Comparison of ENCODE assay signal across 8 mouse cellular contexts in the genomic region with DNA sequence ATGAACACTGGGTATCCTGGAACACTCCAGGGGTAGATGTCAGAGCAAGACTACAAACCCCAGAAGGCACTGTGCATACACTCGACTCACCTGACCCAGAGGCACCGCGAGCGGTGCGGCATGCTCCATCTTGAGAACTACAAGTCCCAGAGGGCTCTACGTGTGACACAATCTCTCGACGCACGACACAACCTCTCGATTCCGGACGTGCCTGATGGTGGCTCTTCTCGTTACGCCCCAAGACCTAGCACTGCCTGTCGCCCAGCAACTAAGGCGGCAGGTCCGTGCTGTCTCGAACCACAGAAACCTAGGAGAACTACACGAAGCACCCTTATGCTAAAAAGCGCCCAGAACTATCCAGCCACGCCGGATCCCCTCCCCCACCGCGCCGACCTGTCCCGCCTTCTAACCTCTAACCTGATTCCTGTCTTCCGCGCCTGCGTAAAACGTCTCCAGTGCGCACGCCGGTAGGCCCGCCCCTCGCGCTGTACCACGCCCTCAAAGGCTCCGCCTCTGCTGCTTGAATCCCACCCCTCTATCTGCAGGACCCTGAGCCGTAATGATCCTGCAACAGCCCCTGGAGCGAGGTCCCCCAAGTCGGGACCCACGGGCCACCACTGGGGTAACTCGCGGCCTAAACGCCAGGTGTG. TPM values are rescaled to one million over a fixed set of nuclear protein-coding genes. Genes with fewer than 3 reads are reported as not detected.
A peak's percentile ranks its signal among the peaks of the same experiment; 100 is the strongest.
DNase-seq lines count a peak whose midpoint lies in the region; ATAC-seq and TF ChIP-seq lines count a peak whose summit lies in the region.

A gene (plus strand): TSS at position 173 of the 650 bp plus-strand sequence.
A gene (minus strand): TSS at position 459 of the 650 bp plus-strand sequence.

- H3K27ac ChIP-seq in heart, embryonic 12.5 days (ENCODE audit: poor library complexity, severe bottlenecking): peak within 1 kb of the TSS; percentile 96
- peak within 1 kb of the TSS; percentile 82 for H3K27ac ChIP-seq in kidney, postnatal 0 days
- H3K27ac ChIP-seq in liver, embryonic 11.5 days (ENCODE audit: low read depth, low read length): peak within 1 kb of the TSS; percentile 56
- peak within 1 kb of the TSS; percentile 68; the same call in 1 of the 2 replicates for H3K27ac ChIP-seq in stomach, embryonic 14.5 days (ENCODE audit: low read length)

- 0 out of 2 replicates have a peak, but pooled peaks have one; percentile 27 for TF ChIP-seq CTCF in kidney, postnatal 0 days (IDR thresholded peaks at IDR 0.05; ENCODE audit: low read depth)

- peaks cover 5% of the 10 kb centered on the region for H3K27me3 ChIP-seq in heart, embryonic 12.5 days (replicated peaks)
- H3K27me3 ChIP-seq in kidney, postnatal 0 days (ENCODE audit: insufficient read depth, low read length): no peaks in the 10 kb centered on the region
- peaks cover 8% of the 10 kb centered on the region for H3K27me3 ChIP-seq in liver, embryonic 11.5 days (replicated peaks; ENCODE audit: control insufficient read depth, insufficient read depth, low read length)
- no peaks in the 10 kb centered on the region for H3K27me3 ChIP-seq in stomach, embryonic 14.5 days (ENCODE audit: control insufficient read depth, insufficient read depth, low read length)

- peak within 1 kb of the TSS; percentile 86 for H3K9ac ChIP-seq in heart, embryonic 12.5 days
- H3K9ac ChIP-seq in kidney, postnatal 0 days (ENCODE audit: low read depth, low read length): peak within 1 kb of the TSS; percentile 64
- peak within 1 kb of the TSS; percentile 69 for H3K9ac ChIP-seq in liver, embryonic 11.5 days (ENCODE audit: low read depth, low read length)
- peak within 1 kb of the TSS; percentile 47; the same call in 1 of the 2 replicates for H3K9ac ChIP-seq in stomach, embryonic 14.5 days (replicated peaks; ENCODE audit: low read depth, low read length)

- peak within 1 kb of the TSS; percentile 72 for H3K4me3 ChIP-seq in heart, embryonic 12.5 days
- peak within 1 kb of the TSS; percentile 69 for H3K4me3 ChIP-seq in kidney, postnatal 0 days (replicated peaks; ENCODE audit: low read depth, low read length)
- peak within 1 kb of the TSS; percentile 71 for H3K4me3 ChIP-seq in liver, embryonic 11.5 days (ENCODE audit: low read depth, low read length)
- peak within 1 kb of the TSS; percentile 54 for H3K4me3 ChIP-seq in stomach, embryonic 14.5 days (ENCODE audit: low read depth, low read length)

- ATAC-seq in erythroid progenitor cell, adult 5-6 weeks (replicated peaks; ENCODE audit: low FRiP score, poor library complexity, severe bottlenecking): peak; percentile 90
- ATAC-seq in heart, embryonic 12.5 days (ENCODE audit: insufficient number of reproducible peaks, low FRiP score): peak; percentile 90
- peak; percentile 92 for ATAC-seq in kidney, postnatal 0 days (replicated peaks; ENCODE audit: low FRiP score, low read depth)
- peak; percentile 94 for ATAC-seq in liver, embryonic 11.5 days (replicated peaks; ENCODE audit: low FRiP score)
- peak; percentile 91 for ATAC-seq in stomach, embryonic 14.5 days (ENCODE audit: insufficient number of reproducible peaks, insufficient read depth, low FRiP score, low read depth)

- peak within 1 kb of the TSS; percentile 88 for H3K4me2 ChIP-seq in heart, embryonic 12.5 days
- H3K4me2 ChIP-seq in kidney, postnatal 0 days (ENCODE audit: low read length): peak within 1 kb of the TSS; percentile 93
- H3K4me2 ChIP-seq in liver, embryonic 11.5 days: peak within 1 kb of the TSS; percentile 85
- H3K4me2 ChIP-seq in stomach, embryonic 14.5 days (replicated peaks; ENCODE audit: low read depth, low read length): peak within 1 kb of the TSS; percentile 72

- peaks cover 32% of the 10 kb centered on the region for H3K36me3 ChIP-seq in heart, embryonic 12.5 days
- 0 out of 2 replicates have a peak, but pooled peaks cover 14% of the 10 kb centered on the region for H3K36me3 ChIP-seq in kidney, postnatal 0 days (ENCODE audit: insufficient read depth, low read length)
- peaks cover 5% of the 10 kb centered on the region for H3K36me3 ChIP-seq in liver, embryonic 11.5 days (ENCODE audit: control insufficient read depth, insufficient read depth, low read length)
- H3K36me3 ChIP-seq in stomach, embryonic 14.5 days (ENCODE audit: control insufficient read depth, insufficient read depth, low read length): peaks cover 17% of the 10 kb centered on the region

- no peaks in the 10 kb centered on the region for H3K9me3 ChIP-seq in heart, embryonic 12.5 days (replicated peaks)
- no peaks in the 10 kb centered on the region for H3K9me3 ChIP-seq in kidney, postnatal 0 days (replicated peaks; ENCODE audit: low read length)
- H3K9me3 ChIP-seq in liver, embryonic 11.5 days (ENCODE audit: control insufficient read depth, low read length): no peaks in the 10 kb centered on the region
- no peaks in the 10 kb centered on the region for H3K9me3 ChIP-seq in stomach, embryonic 14.5 days (ENCODE audit: control insufficient read depth, low read depth, low read length)

- peak; percentile 97 for DNase-seq in CD4-positive helper T cell, adult 2 months (ENCODE audit: low read depth, low spot score)
- peak; percentile 94 for DNase-seq in brain, embryonic 18.5 days (ENCODE audit: low read depth, low spot score)
- DNase-seq in kidney, postnatal 0 days (ENCODE audit: low spot score): peak; percentile 97
- DNase-seq in liver, embryonic 11.5 days (ENCODE audit: low spot score): peak; percentile 93
- peak; percentile 97 for DNase-seq in naive thymus-derived CD4-positive, alpha-beta T cell, adult 2 months (ENCODE audit: low read depth)

- under 1% methylated on average over 45 of the region's 45 CpGs for WGBS in heart, embryonic 12.5 days
- under 1% methylated on average over 45 of the region's 45 CpGs for WGBS in kidney, postnatal 0 days
- under 1% methylated on average over 45 of the region's 45 CpGs for WGBS in liver, embryonic 11.5 days
- 0% methylated on average over 45 of the region's 45 CpGs for WGBS in stomach, embryonic 14.5 days

- H3K4me1 ChIP-seq in heart, embryonic 12.5 days (replicated peaks): peaks cover 28% of the 10 kb centered on the region
- H3K4me1 ChIP-seq in kidney, postnatal 0 days (replicated peaks; ENCODE audit: insufficient read depth, low read length): peaks cover 23% of the 10 kb centered on the region
- H3K4me1 ChIP-seq in liver, embryonic 11.5 days (replicated peaks; ENCODE audit: control insufficient read depth, insufficient read depth, low read length): peaks cover 27% of the 10 kb centered on the region
- H3K4me1 ChIP-seq in stomach, embryonic 14.5 days (ENCODE audit: control insufficient read depth, insufficient read depth, low read length): peaks cover 29% of the 10 kb centered on the region; the same call in 1 of the 2 replicates

RNA-seq across cellular contexts. Expression of the first gene that starts in this region (rescaled TPM):
- total RNA-seq in erythroid progenitor cell, adult 5-6 weeks (2015; ENCODE audit: low replicate concordance): 6.3 and 15.9 TPM in 2 replicates
- 8.6 and 11.0 TPM in 2 replicates for total RNA-seq in erythroid progenitor cell, adult 5-6 weeks (2017; ENCODE audit: low replicate concordance)
- 334 and 337 TPM in 2 replicates for polyA plus RNA-seq in heart, embryonic 12.5 days (2016; fragmentation: Nextera tagmentation; extraction: Ambion mirVana)
- 116 and 120 TPM in 2 replicates for polyA plus RNA-seq in kidney, postnatal 0 days (2015; fragmentation: Nextera tagmentation; extraction: Ambion mirVana)
- polyA plus RNA-seq in liver, embryonic 11.5 days (2014; fragmentation: Nextera tagmentation; extraction: Ambion mirVana): 36.5 and 36.6 TPM in 2 replicates
- 110 TPM in 2 replicates for polyA plus RNA-seq in stomach, embryonic 14.5 days (2014; fragmentation: Nextera tagmentation; extraction: Ambion mirVana)

RNA-seq across cellular contexts. Expression of the second gene that starts in this region (rescaled TPM):
- 11.3 and 11.9 TPM in 2 replicates for total RNA-seq in erythroid progenitor cell, adult 5-6 weeks (2015; ENCODE audit: low replicate concordance)
- total RNA-seq in erythroid progenitor cell, adult 5-6 weeks (2017; ENCODE audit: low replicate concordance): 3.5 and 4.0 TPM in 2 replicates
- polyA plus RNA-seq in heart, embryonic 12.5 days (2016; fragmentation: Nextera tagmentation; extraction: Ambion mirVana): 35.8 and 39.1 TPM in 2 replicates
- 32.3 and 35.5 TPM in 2 replicates for polyA plus RNA-seq in kidney, postnatal 0 days (2015; fragmentation: Nextera tagmentation; extraction: Ambion mirVana)
- polyA plus RNA-seq in liver, embryonic 11.5 days (2014; fragmentation: Nextera tagmentation; extraction: Ambion mirVana): 48.9 and 50.7 TPM in 2 replicates
- 36.5 and 40.0 TPM in 2 replicates for polyA plus RNA-seq in stomach, embryonic 14.5 days (2014; fragmentation: Nextera tagmentation; extraction: Ambion mirVana)

Comparison
In these comparisons a context has a peak if more than half of its experiments do, and no peak if none do; other contexts are left out.
1. Peak in every context shown above with its lines: DNase-seq, ATAC-seq, H3K4me3 ChIP-seq and H3K27ac ChIP-seq.